Mouse (Mus musculus): ENCODE results near the gene Fndc3b.

- TF ChIP-seq CTCF (IDR thresholded peaks at IDR 0.05; ENCODE audit: control insufficient read depth, insufficient read depth, insufficient replicate concordance, low read depth, low read length), result no peak
- TF ChIP-seq POLR2A (IDR thresholded peaks at IDR 0.05; ENCODE audit: control insufficient read depth, low read depth, low read length), result no peak
Measured at GRCm38 (mm10) chr3:27694111-27694510, 17.0 kb downstream of the Fndc3b start.
